Mouse (Mus musculus) neutrophil, adult 5-6 weeks (primary cell): ENCODE measurements around the gene Scp2. TPM values are rescaled to one million over a fixed set of nuclear protein-coding genes. Genes with fewer than 3 reads are reported as not detected.
A peak's percentile ranks its signal among the peaks of the same experiment; 100 is the strongest.
"Not testable (repeated sequence)": the region's sequence is repeated elsewhere in the genome, so short reads cannot be mapped to it uniquely, and the experiment has no call there.

Experiments used
- ATAC-seq: fragments of 151-379, 151-347 bp; 2 replicates; pipeline ENCODE4 v1.8.0; 2017; ENCODE audit warnings: mild to moderate bottlenecking, moderate TSS enrichment; ENCODE audit not compliant: insufficient number of reproducible peaks, poor library complexity, low FRiP score, severe bottlenecking; ENCODE audit errors: extremely low read depth
- total RNA-seq: library from RNA; stranded (forward); fragments of 200-1000 nt; gene quantifications from 2 replicates; pipeline ENCODE4 v1.2.3, GENCODE M21; 2017

Scp2 gene
- total RNA-seq, 1 experiment from 2014 or later: 172 TPM

- ATAC-seq: no peak
These were observed 28.3 kb downstream of the Scp2 start for GRCm38 (mm10) chr4:108116466-108116865.

GRCm38 (mm10) chr4:108110706-108111105 is 34.1 kb downstream of the Scp2 start:
- no peak for ATAC-seq

DNA sequence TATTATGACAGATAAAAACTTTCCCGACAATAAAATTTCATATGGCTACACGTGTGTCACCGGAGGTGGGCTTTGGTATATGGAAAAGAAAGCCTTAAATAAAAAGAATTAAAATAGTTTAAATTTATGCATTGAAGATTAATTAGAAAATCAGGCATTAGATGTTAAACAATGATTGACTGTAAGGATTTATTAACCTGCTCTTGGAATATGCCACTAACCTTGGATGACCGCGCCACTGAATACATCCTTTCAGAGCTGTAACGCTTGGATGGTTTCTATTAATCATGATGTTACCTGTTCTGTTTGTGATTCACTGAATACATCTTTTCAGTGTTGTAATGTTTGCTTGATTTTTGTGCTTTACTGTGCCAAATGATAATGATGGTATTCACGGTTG is 35.1 kb downstream of the Scp2 start:
- no peak for ATAC-seq

- no peak for ATAC-seq
These were observed 48.5 kb downstream of the Scp2 start, which contains the start of gene Podn for GRCm38 (mm10) chr4:108096345-108096744. Podn (minus strand) TSS chr4:108096445.

DNA sequence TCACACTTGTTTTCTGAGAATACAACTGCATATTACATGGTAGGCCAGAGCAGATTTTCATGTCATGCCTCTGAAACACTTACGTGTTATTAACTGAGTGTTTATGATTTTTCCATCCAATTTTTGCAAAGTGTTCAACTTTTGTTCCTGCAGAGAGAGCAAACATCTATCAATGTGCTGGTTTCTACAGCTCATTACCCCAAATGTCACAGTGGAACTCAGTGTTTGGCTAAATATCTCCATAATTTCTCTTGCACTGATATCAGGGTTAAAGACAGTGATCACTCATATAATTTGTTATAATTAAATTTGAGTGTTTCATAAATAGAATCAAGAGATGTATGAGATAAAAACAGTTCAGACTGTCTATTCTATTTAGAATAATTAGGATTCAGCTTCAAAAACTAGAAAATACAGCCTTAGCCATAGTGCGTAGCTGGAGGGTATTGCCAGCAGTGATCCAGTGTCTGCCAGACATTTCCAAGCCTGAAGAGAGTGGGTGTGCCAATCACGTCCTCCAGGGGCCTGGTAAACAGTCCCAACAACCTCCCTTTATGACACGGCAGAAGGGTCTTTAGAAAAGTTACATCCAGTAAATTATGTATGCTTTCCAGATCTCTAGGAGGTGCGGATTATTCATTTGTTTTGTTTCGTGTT is 51.9 kb downstream of the Scp2 start:
- ATAC-seq: no peak

DNA sequence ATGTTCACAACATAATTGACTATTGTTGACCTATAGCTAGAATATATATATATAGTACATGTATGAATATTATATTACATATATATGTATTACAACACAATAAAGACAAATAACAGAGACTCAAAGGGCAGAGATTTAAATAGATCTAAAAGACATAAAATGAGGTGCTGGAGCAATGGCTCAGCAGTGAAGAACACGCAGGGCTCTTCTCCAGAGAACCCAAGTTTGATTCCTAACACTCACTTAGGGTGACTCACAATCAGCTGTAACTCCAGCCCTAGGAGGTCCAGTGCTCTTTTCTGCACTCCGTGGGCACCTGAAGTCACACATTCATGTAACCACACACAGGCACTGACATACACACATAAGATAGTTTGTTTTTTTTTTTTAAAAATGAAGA is 60.8 kb downstream of the Scp2 start:
- ATAC-seq: no peak

DNA sequence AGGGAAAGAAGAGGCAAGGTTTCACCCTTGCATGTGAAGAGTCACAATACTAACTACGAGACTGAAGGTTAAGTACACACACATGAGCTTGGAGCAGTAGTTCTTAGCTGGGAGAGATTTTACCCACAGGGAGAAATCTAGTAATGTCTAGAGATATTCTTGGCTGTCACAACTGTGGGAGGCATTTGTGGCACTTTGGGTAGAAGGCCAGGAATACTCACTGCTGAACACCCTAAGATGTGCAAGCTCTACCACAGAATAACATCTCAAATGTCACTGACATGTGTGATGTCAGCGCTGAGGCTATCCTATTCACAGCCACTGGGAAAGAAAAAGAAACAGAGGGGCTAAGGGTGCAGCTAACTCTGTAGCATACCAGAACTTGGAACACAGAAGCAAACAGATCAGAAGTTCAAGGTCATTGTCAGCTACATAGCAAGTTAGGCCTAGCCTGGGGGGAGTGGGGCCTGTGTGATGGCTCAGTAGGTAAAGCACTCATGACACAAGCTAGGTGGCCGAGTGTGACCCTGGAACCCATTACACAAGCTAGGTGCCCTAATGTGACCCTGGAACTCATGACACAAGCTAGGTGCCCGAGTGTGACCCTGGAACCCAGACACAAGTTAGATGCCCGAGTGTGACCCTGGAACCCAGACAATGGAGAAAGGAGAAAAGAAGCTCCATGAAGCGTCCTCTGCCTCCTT is 61.6 kb downstream of the Scp2 start:
- ATAC-seq: no peak

DNA sequence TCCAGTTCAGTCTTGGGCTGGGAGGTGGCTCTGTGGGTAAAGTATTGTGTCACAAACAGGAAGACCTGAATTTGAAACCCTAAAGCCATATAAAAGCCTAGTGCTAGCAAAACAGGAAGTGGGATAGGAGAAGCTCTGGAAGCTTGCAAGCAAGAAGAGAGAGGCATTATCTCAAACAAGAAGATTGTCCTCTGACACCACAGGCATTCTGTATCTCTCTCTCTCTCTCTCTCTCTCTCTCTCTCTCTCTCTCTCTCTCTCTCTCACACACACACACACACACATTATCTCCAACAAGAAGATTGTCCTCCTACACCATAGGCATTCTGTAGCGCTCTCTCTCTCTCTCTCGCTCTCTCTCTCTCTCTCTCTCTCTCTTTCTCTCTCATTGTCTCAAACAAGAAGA is 62.4 kb downstream of the Scp2 start:
- ATAC-seq: peak; percentile 33; the same call in 1 of the 2 replicates

DNA sequence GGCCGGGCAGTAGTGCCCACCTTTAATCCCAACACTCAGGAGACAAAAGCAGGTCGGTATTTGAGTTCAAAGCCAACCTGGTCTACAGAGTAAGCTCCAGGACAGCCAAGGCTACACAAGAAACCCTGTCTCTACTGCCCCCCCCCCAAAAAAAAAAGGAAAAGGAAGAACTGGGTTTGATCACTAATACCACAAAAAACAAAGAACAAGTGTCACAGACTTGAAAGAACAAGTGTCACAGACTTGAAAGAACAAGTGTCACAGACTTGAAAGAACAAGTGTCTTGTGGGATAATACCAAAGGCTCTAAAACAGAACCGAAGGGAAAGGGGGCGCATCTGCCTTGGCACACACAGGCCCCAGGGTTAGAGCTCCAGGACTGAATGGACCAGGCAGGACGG is 63.9 kb downstream of the Scp2 start:
- ATAC-seq: no peak

DNA sequence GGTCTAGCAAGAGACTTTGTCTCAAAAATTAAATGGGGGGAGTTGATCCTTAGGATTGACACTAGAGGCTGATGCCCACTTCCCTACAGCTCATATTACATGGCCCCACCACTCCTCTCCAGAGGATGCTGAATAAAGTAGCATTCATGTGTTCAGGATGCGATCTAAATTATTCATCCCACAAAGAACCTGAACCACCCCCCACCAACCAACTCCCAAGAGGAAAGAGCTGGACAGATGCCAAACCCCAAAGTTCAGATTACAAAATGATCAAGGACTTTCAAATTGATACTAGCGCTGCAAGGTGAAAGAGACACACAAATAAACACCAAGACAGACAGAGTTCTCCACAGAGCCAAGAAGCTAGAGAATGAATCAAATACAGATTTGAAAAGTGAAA is 65.0 kb downstream of the Scp2 start:
- ATAC-seq: no peak

- not testable (repeated sequence) for ATAC-seq
These were observed 65.6 kb downstream of the Scp2 start for GRCm38 (mm10) chr4:108079191-108079590.

- no peak for ATAC-seq
These were observed 67.4 kb downstream of the Scp2 start for GRCm38 (mm10) chr4:108077224-108077955.

- ATAC-seq: no peak
These were observed 70.5 kb downstream of the Scp2 start for GRCm38 (mm10) chr4:108074204-108074823.

GRCm38 (mm10) chr4:108072086-108072485 is 72.7 kb downstream of the Scp2 start:
- ATAC-seq: no peak

DNA sequence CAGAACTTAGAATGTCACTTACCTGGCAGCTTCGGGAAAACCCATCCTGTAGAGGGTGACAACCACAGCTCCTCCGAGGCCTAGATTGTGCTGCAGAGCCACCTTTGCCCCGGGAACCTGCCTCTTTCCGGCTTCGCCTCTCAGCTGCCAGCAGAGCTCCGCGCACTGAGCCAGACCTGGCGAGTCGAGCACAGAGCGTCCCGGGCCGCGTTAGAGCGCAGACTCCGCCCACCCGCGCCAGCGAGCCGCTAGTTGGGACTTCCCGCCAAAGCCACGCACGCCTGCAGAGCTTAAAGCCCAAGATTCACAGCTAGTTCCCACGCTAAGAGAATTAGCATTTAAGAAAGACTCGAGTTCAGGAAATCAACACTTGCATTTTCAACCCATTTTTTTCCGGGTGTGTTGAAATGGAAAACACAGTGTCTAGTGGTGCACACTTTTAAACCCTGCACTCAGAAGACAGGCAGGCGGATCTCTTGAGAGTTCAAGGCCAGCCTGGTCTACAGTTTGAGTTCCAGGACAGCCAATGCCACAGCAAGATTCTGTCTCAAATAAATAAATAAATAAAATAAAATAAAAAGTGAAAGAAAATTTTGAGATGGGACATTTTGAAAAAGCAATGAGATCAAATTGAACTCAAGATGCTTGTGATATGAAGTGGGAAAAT is 73.4 kb downstream of the Scp2 start:
- peak; percentile 98 for ATAC-seq

- ATAC-seq: no peak
These were observed 74.1 kb downstream of the Scp2 start for GRCm38 (mm10) chr4:108070723-108071122.

DNA sequence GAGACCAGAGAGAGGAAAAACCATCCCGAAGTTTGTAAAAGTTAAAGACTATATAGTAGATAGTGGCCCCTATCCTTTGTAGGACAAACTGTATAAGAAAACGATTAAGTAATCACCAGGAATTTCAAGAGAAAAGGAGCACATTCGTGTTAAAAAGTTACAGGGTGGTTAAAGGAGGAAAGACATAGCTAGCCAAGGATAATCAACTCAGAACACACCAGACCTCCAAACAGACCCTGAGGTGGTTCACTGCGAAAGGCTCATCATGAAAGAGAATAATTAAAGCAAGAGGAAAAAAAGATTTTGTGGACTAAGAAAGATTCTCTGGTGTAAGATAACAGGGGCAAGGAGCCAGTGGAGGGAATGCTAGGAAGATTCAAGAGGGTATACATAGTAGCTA is 74.5 kb downstream of the Scp2 start:
- ATAC-seq: no peak

DNA sequence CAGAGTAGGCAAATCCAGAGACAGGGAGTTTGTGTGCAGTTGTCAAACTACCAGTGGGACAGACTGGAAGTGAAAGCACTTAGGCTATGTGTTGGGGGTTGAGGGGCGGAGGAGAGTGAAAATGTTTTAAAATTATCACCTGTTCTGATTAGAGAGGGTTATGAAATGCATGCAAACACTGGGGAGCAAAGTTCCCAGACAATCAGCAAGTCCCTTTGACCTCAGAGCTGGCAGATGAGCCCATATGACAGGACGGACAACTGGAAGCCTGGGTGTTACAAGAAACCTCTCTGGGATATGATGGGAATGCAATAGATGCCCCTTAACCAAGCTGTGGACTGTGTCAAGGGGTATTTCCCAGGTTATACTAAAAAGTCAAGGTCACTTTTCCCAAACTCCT is 76.7 kb downstream of the Scp2 start:
- ATAC-seq: no peak

DNA sequence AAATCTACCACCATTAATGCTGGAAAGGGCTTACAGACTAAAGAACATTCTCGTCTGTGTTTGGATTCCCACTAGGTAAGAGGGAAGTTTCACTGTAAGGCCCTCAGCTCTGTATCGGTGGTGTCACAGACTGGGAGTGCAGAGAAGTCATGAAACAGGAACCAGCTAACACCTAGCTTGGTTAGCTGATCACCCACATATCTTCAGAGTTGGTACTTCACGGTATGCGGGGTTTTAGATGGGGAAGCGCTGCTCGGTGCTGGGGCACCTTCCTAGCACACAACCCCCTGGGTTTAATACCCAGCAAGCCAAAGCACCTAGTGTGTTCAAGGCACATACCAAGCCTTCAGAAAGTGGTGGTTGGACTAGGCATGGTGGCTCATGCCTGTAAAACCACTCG is 77.5 kb downstream of the Scp2 start:
- ATAC-seq: no peak
